Mouse (Mus musculus): ENCODE results near the gene Mpo. TPM values are rescaled to one million over a fixed set of nuclear protein-coding genes. Genes with fewer than 3 reads are reported as not detected.

Mpo gene
- polyA plus RNA-seq, 1 experiment = not detected

DNA sequence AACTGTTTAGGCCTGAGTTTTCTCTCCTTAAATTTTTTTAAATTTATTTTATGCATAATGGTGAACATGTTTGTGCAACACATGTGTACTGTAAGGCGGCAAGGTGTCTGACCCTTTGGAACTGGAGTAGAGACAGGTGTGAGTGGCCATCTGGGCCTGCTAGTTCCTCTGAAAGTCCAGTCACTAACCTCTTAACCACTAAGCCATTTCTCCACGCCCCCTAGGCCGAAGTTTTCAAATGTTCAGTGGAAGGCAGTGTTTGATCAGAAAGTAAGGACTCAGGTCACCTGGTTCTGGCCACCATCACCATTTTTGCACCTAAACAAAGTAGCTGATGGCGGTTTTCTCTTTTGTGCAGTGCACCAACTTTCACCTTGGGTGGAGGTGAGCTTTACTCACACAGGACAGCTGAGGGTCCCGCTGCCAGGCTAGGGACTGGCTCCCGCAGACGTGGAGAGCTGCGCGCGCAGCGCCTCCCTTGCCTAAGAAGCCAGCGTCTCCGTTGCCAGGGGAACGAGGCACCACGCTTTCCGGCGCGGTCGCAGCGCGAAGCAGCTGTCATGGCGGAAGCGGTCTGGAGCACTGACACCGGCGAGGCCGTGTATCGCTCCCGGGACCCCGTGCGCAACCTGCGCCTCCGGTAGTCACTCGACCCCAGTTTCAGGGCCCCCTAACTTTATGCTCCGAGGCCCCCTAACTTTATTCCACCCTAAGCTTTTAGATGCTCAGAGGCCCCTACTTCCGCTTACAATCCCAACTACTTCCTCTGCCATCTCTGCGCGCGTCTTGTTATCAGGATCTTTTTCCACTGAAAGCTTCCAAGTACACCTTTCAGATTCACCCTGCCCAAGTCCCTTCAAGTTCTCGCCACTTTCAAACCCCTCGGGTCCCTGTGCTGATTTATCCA lies 59.6 kb downstream of the Mpo start, which contains the start of gene Mks1:
Gene Mks1, plus strand, starts transcription at position 526 of the 907 bp plus-strand sequence.
- H3K27me3 ChIP-seq (ENCODE audit: control insufficient read depth, insufficient read depth, insufficient read length) = no peaks in the 10 kb centered on the region
- H3K79me3 ChIP-seq (ENCODE audit: low read depth) = no peaks in the 10 kb centered on the region
- peak within 1 kb of the TSS; percentile 33 for H3ac ChIP-seq (ENCODE audit: control insufficient read depth, insufficient read length, low read depth)
- TF ChIP-seq MAX (IDR thresholded peaks at IDR 0.05) (peak; percentile 90), USF1 (IDR thresholded peaks at IDR 0.05; ENCODE audit: low read depth) (no peak), MYOG (IDR thresholded peaks at IDR 0.05; ENCODE audit: control insufficient read depth, extremely low read depth, insufficient read length) (no peak), MYOD1 (IDR thresholded peaks at IDR 0.05; ENCODE audit: control insufficient read depth, insufficient read length, low read depth) (peak; percentile 73), CTCF (IDR thresholded peaks at IDR 0.05; ENCODE audit: control insufficient read depth, insufficient read depth, insufficient read length) (no peak)
- H3K79me2 ChIP-seq (ENCODE audit: control insufficient read depth, insufficient read depth) = no peaks in the 10 kb centered on the region
- no peaks in the 10 kb centered on the region for H3K36me3 ChIP-seq (ENCODE audit: control insufficient read depth, insufficient read depth)
- H3K4me3 ChIP-seq (ENCODE audit: insufficient read depth, poor library complexity, severe bottlenecking) = peak within 1 kb of the TSS; percentile 39

DNA sequence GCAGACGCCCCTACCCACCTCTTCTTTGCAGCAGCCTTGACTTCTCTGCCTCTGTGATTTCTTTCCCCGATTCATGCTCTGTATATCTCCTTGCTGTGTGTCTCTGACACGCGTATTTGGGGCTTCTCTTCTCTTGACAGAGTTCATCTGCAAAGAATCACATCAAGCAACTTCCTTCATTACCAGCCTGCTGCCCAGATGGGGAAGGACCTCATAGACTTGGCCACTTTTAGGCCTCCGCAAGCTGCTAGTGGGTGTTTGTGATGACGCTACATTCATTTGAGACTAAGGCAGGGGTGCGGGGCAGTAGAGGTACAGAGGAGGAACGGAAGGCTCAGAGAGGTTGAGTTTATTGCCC lies 60.2 kb downstream of the Mpo start:
- H3K79me2 ChIP-seq (ENCODE audit: control insufficient read depth, insufficient read depth) = no peaks in the 10 kb centered on the region
- H3K36me3 ChIP-seq (ENCODE audit: control insufficient read depth, insufficient read depth) = no peaks in the 10 kb centered on the region
- no peaks in the 10 kb centered on the region for H3K79me3 ChIP-seq (ENCODE audit: low read depth)
- peak overlapping the region; percentile 33 for H3ac ChIP-seq (ENCODE audit: control insufficient read depth, insufficient read length, low read depth)
- H3K4me3 ChIP-seq (ENCODE audit: insufficient read depth, poor library complexity, severe bottlenecking) = peak overlapping the region; percentile 39
- no peak for TF ChIP-seq FOSL1 (IDR thresholded peaks at IDR 0.05; ENCODE audit: insufficient read depth, low read length, poor library complexity, severe bottlenecking)
- TF ChIP-seq MYOD1 (IDR thresholded peaks at IDR 0.05; ENCODE audit: control insufficient read depth, insufficient read length, low read depth) = no peak
- no peak for TF ChIP-seq USF1 (IDR thresholded peaks at IDR 0.05; ENCODE audit: low read depth)
- no peak for TF ChIP-seq MAX (IDR thresholded peaks at IDR 0.05)
- no peak for TF ChIP-seq MYOG (IDR thresholded peaks at IDR 0.05; ENCODE audit: control insufficient read depth, extremely low read depth, insufficient read length)
- TF ChIP-seq CTCF (IDR thresholded peaks at IDR 0.05; ENCODE audit: control insufficient read depth, insufficient read depth, insufficient read length) = no peak
- no peak for TF ChIP-seq CEBPB (IDR thresholded peaks at IDR 0.05; ENCODE audit: low read depth)
- H3K27me3 ChIP-seq (ENCODE audit: control insufficient read depth, insufficient read depth, insufficient read length) = no peaks in the 10 kb centered on the region

Small RNAs within 50 kb of the gene (microRNA-seq; reads per million reads assigned to microRNA genes)
- not detected for gene Mir142 (ENCODE audit: borderline microRNAs expressed)
- gene Mir142b (ENCODE audit: borderline microRNAs expressed) = not detected

Other genes starting within 250 kb of the Mpo start
- gene Gm11492, start 226.9 kb upstream of the Mpo start, polyA plus RNA-seq (2012; fragmentation: generic; extraction: Trizol) = not detected
- gene Sept4, start 224.7 kb upstream of the Mpo start, polyA plus RNA-seq (2012; fragmentation: generic; extraction: Trizol) = 0.19 TPM
- 28.0 TPM for gene Mtmr4, start 201.4 kb upstream of the Mpo start, polyA plus RNA-seq (2012; fragmentation: generic; extraction: Trizol)
- 0.02 TPM for gene Hsf5, start 176.4 kb upstream of the Mpo start, polyA plus RNA-seq (2012; fragmentation: generic; extraction: Trizol)
- not detected for gene Rnf43, start 130.9 kb upstream of the Mpo start, polyA plus RNA-seq (2012; fragmentation: generic; extraction: Trizol)
- gene Supt4a, start 56.0 kb upstream of the Mpo start, polyA plus RNA-seq (2012; fragmentation: generic; extraction: Trizol) = 214 TPM
- not detected for gene Tspoap1, start 33.0 kb upstream of the Mpo start, polyA plus RNA-seq (2012; fragmentation: generic; extraction: Trizol)
- not detected for gene Lpo, start 34.7 kb downstream of the Mpo start, polyA plus RNA-seq (2012; fragmentation: generic; extraction: Trizol)
- 5.8 TPM for gene Mks1, start 59.6 kb downstream of the Mpo start, polyA plus RNA-seq (2012; fragmentation: generic; extraction: Trizol)
- not detected for gene Epx, start 82.0 kb downstream of the Mpo start, polyA plus RNA-seq (2012; fragmentation: generic; extraction: Trizol)
- not detected for gene Olfr462, start 98.7 kb downstream of the Mpo start, polyA plus RNA-seq (2012; fragmentation: generic; extraction: Trizol)
- not detected for gene Olfr463, start 103.8 kb downstream of the Mpo start, polyA plus RNA-seq (2012; fragmentation: generic; extraction: Trizol)
- not detected for gene Olfr464, start 127.4 kb downstream of the Mpo start, polyA plus RNA-seq (2012; fragmentation: generic; extraction: Trizol)
- 75.1 TPM for gene Dynll2, start 194.0 kb downstream of the Mpo start, polyA plus RNA-seq (2012; fragmentation: generic; extraction: Trizol)

All from C2C12 (cell line).